Mouse (Mus musculus) lung, postnatal 0 days (tissue): ENCODE measurements around the gene Cdh10. TPM values are rescaled to one million over a fixed set of nuclear protein-coding genes. Genes with fewer than 3 reads are reported as not detected.

Experiments used
- ATAC-seq: fragments of 200-750 bp; cut with Nextera tagmentation; 2 replicates; pipeline ENCODE4 v1.8.0; 2017; ENCODE audit warnings: moderate library complexity
- DNase-seq: peaks from one replicate; pipeline ENCODE4 v3.0.0-alpha.2; 2016; ENCODE audit warnings: low spot score
- H3K27ac ChIP-seq: fragments of 300-500 bp; sonication (generic); 2 replicates; pipeline ENCODE4 v1.5.1; 2014; ENCODE audit warnings: antibody characterized with exemption, mild to moderate bottlenecking, low read length, mixed read lengths
- H3K27me3 ChIP-seq: fragments of 300-500 bp; sonication (generic); replicated peaks from 2 replicates; pipeline ENCODE4 v1.6.1; 2014; ENCODE audit warnings: low read length, mixed read lengths; ENCODE audit not compliant: insufficient read depth
- H3K36me3 ChIP-seq: fragments of 300-500 bp; sonication (generic); 2 replicates; pipeline ENCODE4 v1.6.1; 2014; ENCODE audit warnings: low read length, mixed read lengths; ENCODE audit not compliant: insufficient read depth
- H3K4me1 ChIP-seq: fragments of 300-500 bp; sonication (generic); 2 replicates; pipeline ENCODE4 v1.6.1; 2014; ENCODE audit warnings: antibody characterized with exemption, low read depth, low read length, mixed read lengths; ENCODE audit not compliant: insufficient read depth
- H3K4me2 ChIP-seq: fragments of 300-500 bp; sonication (generic); replicated peaks from 2 replicates; pipeline ENCODE4 v1.6.1; 2014; ENCODE audit warnings: low read depth, mild to moderate bottlenecking, low read length, moderate library complexity, mixed read lengths
- H3K4me3 ChIP-seq: fragments of 300-500 bp; sonication (generic); 2 replicates; pipeline ENCODE4 v1.5.1; 2014; ENCODE audit warnings: low read depth, low read length
- H3K9ac ChIP-seq: fragments of 300-500 bp; sonication (generic); replicated peaks from 2 replicates; pipeline ENCODE4 v1.6.1; 2014; ENCODE audit warnings: low read depth, mild to moderate bottlenecking
- H3K9me3 ChIP-seq: fragments of 300-500 bp; sonication (generic); 2 replicates; pipeline ENCODE4 v1.6.1; 2016; ENCODE audit warnings: low read length, mixed read lengths
- CTCF ChIP-seq: IDR thresholded peaks from 2 replicates; pipeline ENCODE4 v1.5.1; 2016; ENCODE audit warnings: antibody characterized with exemption, mild to moderate bottlenecking
- EP300 ChIP-seq: IDR thresholded peaks from 2 replicates; pipeline ENCODE4 v1.6.1; 2016; ENCODE audit warnings: antibody characterized with exemption, mild to moderate bottlenecking, control low read depth
- WGBS: fragments of 180-500 bp; shearing (Covaris S2); extraction: QIAGEN DNeasy Blood & Tissue Kit; methylation state at CpG from one replicate; pipeline ENCODE4 v1.1.7; 2014; 5-methylcytosine and 5-hydroxymethylcytosine counted together
- polyA plus RNA-seq: library from polyadenylated mRNA; unstranded; fragments of >200 nt; fragmentation: Nextera tagmentation; extraction: Ambion mirVana; gene quantifications from 2 replicates; pipeline ENCODE4 v1.2.1, GENCODE M21; 2015

Gene Cdh10
- polyA plus RNA-seq, 1 experiment from 2014 or later: 0.11 TPM

- H3K4me1 ChIP-seq: no peaks in the 10 kb centered on the region
- DNase-seq: no peak
- no peak overlapping the region for H3K9ac ChIP-seq
- no peaks in the 10 kb centered on the region for H3K27me3 ChIP-seq
- TF ChIP-seq EP300 (no peak), CTCF (no peak)
- H3K9me3 ChIP-seq: no peaks in the 10 kb centered on the region
- H3K4me2 ChIP-seq: no peak overlapping the region
- no peak overlapping the region for H3K27ac ChIP-seq
- no peak for ATAC-seq
- H3K4me3 ChIP-seq: no peak overlapping the region
- H3K36me3 ChIP-seq: no peaks in the 10 kb centered on the region
Observed at GRCm38 (mm10) chr15:18993512-18993911, 174.8 kb downstream of the Cdh10 start.

GRCm38 (mm10) chr15:18994294-18994693 lies 175.5 kb downstream of the Cdh10 start:
- TF ChIP-seq EP300 (no peak), CTCF (no peak)
- DNase-seq (no peak), ATAC-seq (no peak)
- no peak overlapping the region for H3K4me3 ChIP-seq
- no peak overlapping the region for H3K4me2 ChIP-seq
- no peaks in the 10 kb centered on the region for H3K4me1 ChIP-seq
- H3K27ac ChIP-seq: no peak overlapping the region
- WGBS: 49% methylated on average over 4 of the region's 4 CpGs
- H3K36me3 ChIP-seq: no peaks in the 10 kb centered on the region
- H3K9ac ChIP-seq: no peak overlapping the region
- H3K9me3 ChIP-seq: no peaks in the 10 kb centered on the region
- no peaks in the 10 kb centered on the region for H3K27me3 ChIP-seq

DNA sequence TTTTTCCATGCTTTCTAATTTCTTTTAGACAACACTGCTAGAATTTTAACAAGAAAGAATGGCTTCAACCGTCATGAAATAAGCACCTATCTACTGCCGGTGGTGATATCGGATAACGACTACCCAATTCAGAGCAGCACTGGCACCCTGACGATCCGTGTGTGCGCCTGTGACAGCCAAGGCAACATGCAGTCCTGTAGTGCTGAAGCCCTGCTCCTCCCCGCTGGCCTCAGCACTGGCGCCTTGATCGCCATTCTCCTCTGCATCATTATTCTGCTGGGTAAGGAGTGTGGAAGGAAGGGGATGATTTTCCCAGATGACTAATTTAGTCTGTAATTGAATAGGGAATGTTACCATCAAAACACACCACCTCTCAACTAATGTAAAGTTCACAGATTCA lies 192.1 kb downstream of the Cdh10 start:
- Histone ChIP-seq H3K9me3 (no peaks in the 10 kb centered on the region), H3K27me3 (no peaks in the 10 kb centered on the region), H3K27ac (no peak overlapping the region), H3K36me3 (no peaks in the 10 kb centered on the region), H3K4me2 (no peak overlapping the region), H3K9ac (no peak overlapping the region), H3K4me1 (no peaks in the 10 kb centered on the region), H3K4me3 (no peak overlapping the region)
- 88% methylated on average over 10 of the region's 10 CpGs for WGBS
- ATAC-seq (no peak), DNase-seq (no peak)
- no peak for TF ChIP-seq CTCF
- TF ChIP-seq EP300: no peak

- no peak for TF ChIP-seq CTCF
- no peak for TF ChIP-seq EP300
Observed at GRCm38 (mm10) chr15:19032983-19033382, 214.2 kb downstream of the Cdh10 start.

DNA sequence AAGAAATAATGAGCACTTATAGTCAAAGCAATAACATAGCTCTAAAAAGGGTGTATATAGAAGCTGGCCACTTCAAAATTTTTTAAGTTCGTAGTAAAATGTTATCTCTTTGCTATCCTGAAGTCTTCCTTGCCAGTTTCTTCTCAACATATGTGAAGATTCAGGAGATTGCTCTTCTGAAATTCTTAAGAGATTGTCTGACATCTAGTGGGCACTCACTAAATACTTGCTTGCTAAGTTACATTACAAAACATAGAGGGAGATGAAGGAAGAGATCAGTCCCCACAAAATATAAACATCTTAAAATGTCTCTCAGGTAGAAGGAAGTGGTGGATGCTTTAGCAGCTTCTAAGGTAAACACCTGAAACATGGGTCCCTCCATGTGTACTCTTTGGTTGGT lies 221.3 kb downstream of the Cdh10 start:
- H3K9me3 ChIP-seq: no peaks in the 10 kb centered on the region
- H3K36me3 ChIP-seq: no peaks in the 10 kb centered on the region
- no peak overlapping the region for H3K4me2 ChIP-seq
- ATAC-seq: no peak
- no peak for TF ChIP-seq CTCF
- no peak for TF ChIP-seq EP300
- no peaks in the 10 kb centered on the region for H3K27me3 ChIP-seq
- no peak overlapping the region for H3K4me3 ChIP-seq
- DNase-seq: no peak
- WGBS: 56% methylated on average over 1 of the region's 1 CpGs
- no peaks in the 10 kb centered on the region for H3K4me1 ChIP-seq
- no peak overlapping the region for H3K27ac ChIP-seq
- no peak overlapping the region for H3K9ac ChIP-seq

More at GRCm38 (mm10) chr15:19032983-19033382, 214.2 kb downstream of the Cdh10 start:
- Histone ChIP-seq H3K4me1 (no peaks in the 10 kb centered on the region), H3K9ac (no peak overlapping the region), H3K36me3 (no peaks in the 10 kb centered on the region), H3K4me2 (no peak overlapping the region), H3K27me3 (no peaks in the 10 kb centered on the region), H3K9me3 (no peaks in the 10 kb centered on the region), H3K4me3 (no peak overlapping the region), H3K27ac (no peak overlapping the region)
- 56% methylated on average over 3 of the region's 3 CpGs for WGBS
- DNase-seq (no peak), ATAC-seq (no peak)
